Mouse (Mus musculus): ENCODE data around the gene Cav1. TPM values are rescaled to one million over a fixed set of nuclear protein-coding genes. Genes with fewer than 3 reads are reported as not detected.

Cav1 gene
- polyA plus RNA-seq, 1 experiment from 2014 or later: 313 TPM

DNA sequence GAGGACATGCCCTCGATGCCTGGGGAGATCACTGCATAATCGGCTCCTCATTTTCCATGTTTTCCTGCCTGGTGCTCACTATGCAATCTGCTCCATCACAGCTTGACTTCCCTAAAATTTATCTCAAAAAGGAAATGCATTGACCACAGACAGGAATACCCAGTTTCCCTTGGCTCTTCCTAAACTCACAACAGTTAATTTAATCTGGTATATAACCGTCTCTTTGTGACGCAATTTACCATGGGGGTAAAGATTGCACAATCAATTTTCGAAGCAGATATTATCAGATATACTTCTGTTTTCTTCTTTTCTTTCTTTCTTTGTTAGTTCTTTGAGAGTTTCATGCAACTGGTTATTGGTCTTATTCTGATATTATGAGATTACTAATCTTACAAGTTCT lies 79.4 kb downstream of the Cav1 start:
- 67% methylated on average over 5 of the region's 5 CpGs for WGBS
- no peak overlapping the region for H3K4me3 ChIP-seq (ENCODE audit: control insufficient read depth in 1 of 2, insufficient read depth in 1 of 2, low read depth in 1 of 2, low read length in 2 of 2)
- H3K9ac ChIP-seq (ENCODE audit: low read length): no peak overlapping the region
- no peak overlapping the region for H3K27ac ChIP-seq (replicated peaks in 1 of 2; ENCODE audit: control insufficient read depth in 1 of 2, insufficient read depth in 1 of 2, low read depth in 2 of 2, low read length in 2 of 2)
- H3K36me3 ChIP-seq (ENCODE audit: control insufficient read depth, insufficient read depth, low read length): no peaks in the 10 kb centered on the region
- ATAC-seq (ENCODE audit: insufficient number of reproducible peaks, insufficient read depth, low FRiP score, low read depth): no peak
- no peak overlapping the region for H3K4me2 ChIP-seq (ENCODE audit: low read length)
- no peaks in the 10 kb centered on the region for H3K9me3 ChIP-seq (ENCODE audit: control insufficient read depth, low read length)
- no peaks in the 10 kb centered on the region for H3K4me1 ChIP-seq (ENCODE audit: control insufficient read depth in 2 of 2, insufficient read depth in 2 of 2, low read length in 2 of 2)
- no peaks in the 10 kb centered on the region for H3K27me3 ChIP-seq (ENCODE audit: control insufficient read depth, insufficient read depth, low read length)

DNA sequence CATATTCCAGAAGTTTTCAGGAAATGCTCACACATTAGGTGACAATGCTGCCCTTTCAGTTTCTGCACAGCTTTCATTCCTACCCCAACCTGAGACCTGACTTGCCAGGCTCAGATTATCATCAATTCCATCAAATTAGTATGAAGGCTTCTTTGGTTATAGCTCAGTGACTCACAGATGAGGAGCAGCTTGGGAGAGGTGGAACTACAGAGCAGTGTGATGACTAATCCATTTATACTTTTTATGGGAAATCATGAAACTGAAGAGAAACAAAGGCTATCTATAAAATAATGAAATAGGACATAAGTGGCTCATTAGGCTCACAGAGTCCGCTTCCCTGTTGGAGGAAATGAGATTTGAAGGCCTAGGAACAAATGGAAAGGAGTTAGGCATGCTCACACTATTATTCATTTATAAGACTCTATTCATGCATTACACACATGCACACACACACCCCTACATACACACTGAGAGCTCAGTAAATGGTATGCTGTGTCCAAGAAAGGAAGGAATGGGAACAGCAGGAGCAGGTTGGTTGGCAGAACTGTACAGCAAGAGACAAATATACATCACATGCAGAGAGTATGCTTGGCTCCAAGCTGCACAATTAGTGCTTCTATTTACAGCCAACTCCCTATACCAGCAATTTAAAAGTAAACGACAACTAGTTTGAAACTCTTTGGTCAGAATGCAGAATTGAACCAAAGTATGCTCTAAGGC lies 82.0 kb downstream of the Cav1 start:
- no peak overlapping the region for H3K27ac ChIP-seq (replicated peaks in 1 of 2; ENCODE audit: control insufficient read depth in 1 of 2, insufficient read depth in 1 of 2, low read depth in 2 of 2, low read length in 2 of 2)
- no peak overlapping the region for H3K9ac ChIP-seq (ENCODE audit: low read length)
- 88% methylated on average over 2 of the region's 2 CpGs for WGBS
- H3K4me1 ChIP-seq (ENCODE audit: control insufficient read depth in 2 of 2, insufficient read depth in 2 of 2, low read length in 2 of 2): no peaks in the 10 kb centered on the region
- ATAC-seq (ENCODE audit: insufficient number of reproducible peaks, insufficient read depth, low FRiP score, low read depth): no peak
- H3K4me3 ChIP-seq (ENCODE audit: control insufficient read depth in 1 of 2, insufficient read depth in 1 of 2, low read depth in 1 of 2, low read length in 2 of 2): no peak overlapping the region
- no peaks in the 10 kb centered on the region for H3K9me3 ChIP-seq (ENCODE audit: control insufficient read depth, low read length)
- H3K27me3 ChIP-seq (ENCODE audit: control insufficient read depth, insufficient read depth, low read length): no peaks in the 10 kb centered on the region
- no peaks in the 10 kb centered on the region for H3K36me3 ChIP-seq (ENCODE audit: control insufficient read depth, insufficient read depth, low read length)
- no peak overlapping the region for H3K4me2 ChIP-seq (ENCODE audit: low read length)

Other genes starting within 250 kb of the Cav1 start
- 11.7 and 15.6 TPM in 2 replicates for gene Tes, start 241.2 kb upstream of the Cav1 start, polyA plus RNA-seq (2014; fragmentation: Nextera tagmentation; extraction: Ambion mirVana)
- gene Cav2, start 25.1 kb upstream of the Cav1 start, polyA plus RNA-seq (2014; fragmentation: Nextera tagmentation; extraction: Ambion mirVana): 34.2 and 35.8 TPM in 2 replicates
- 2.6 and 3.2 TPM in 2 replicates for gene Met, start 157.5 kb downstream of the Cav1 start, polyA plus RNA-seq (2014; fragmentation: Nextera tagmentation; extraction: Ambion mirVana)